Mouse (Mus musculus) duodenum, adult 2 months (tissue): Measurements from ENCODE around the gene Rnf166. TPM values are rescaled to one million over a fixed set of nuclear protein-coding genes. Genes with fewer than 3 reads are reported as not detected.

Experiments
- polyA plus RNA-seq: library from polyadenylated mRNA; depleted of rRNA; stranded (reverse); fragments of >200 nt; gene quantifications from 2 replicates; pipeline ENCODE4 v1.2.3, GENCODE M21; 2012; ENCODE audit warnings: low replicate concordance; rRNA removed

Gene Rnf166
- 46.6 and 51.2 TPM in 2 replicates for polyA plus RNA-seq

DNA sequence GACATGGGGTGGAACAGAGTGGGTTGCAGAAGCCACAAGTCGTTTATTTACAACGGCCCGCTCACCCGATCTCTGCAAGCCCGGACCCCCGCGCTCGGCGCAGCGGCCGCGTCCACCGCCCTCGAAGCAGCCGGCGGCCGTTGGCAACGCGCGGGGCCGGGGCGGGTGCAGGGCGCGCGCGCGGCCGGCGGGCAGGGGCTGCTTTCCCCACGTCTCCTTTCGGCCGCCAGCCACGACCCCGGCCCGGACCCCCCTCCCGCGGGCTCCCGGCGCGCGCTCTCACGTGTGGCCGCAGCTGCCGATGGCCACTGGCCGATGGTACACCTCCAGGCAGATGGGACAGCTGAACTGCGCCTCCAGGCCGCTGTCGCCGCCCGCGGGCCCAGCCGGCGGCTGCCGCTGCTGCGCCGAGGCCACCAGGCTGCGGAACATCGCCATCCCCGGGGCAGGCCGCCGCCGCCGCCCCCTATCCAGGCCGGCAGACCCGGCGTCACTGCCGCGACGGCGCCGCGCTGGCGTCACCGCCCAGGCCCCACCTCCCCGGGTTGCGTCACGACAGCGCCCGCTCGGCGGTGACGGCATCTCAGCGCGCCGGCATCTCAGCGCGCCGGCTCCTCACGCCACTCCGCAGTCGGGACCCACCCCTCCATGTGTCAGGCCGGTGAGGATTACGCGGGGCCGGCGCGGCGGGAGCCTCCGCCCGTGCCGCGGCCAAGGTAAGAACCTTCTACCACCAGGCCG is at the start of gene Rnf166, which contains the start of gene Ctu2:
Rnf166 (minus strand) TSS at position 485 of the 741 bp plus-strand sequence.
Ctu2 (plus strand) TSS at position 564 of the 741 bp plus-strand sequence.

GRCm38 (mm10) chr8:122460524-122461472 is 15.1 kb downstream of the Rnf166 start, which contains the start of gene Snai3:
Gene Snai3 (minus strand): TSS chr8:122460733.

GRCm38 (mm10) chr8:122443262-122444006 is 32.4 kb downstream of the Rnf166 start, which contains the start of gene Mvd:
Gene Mvd (minus strand): TSS chr8:122443422.

DNA sequence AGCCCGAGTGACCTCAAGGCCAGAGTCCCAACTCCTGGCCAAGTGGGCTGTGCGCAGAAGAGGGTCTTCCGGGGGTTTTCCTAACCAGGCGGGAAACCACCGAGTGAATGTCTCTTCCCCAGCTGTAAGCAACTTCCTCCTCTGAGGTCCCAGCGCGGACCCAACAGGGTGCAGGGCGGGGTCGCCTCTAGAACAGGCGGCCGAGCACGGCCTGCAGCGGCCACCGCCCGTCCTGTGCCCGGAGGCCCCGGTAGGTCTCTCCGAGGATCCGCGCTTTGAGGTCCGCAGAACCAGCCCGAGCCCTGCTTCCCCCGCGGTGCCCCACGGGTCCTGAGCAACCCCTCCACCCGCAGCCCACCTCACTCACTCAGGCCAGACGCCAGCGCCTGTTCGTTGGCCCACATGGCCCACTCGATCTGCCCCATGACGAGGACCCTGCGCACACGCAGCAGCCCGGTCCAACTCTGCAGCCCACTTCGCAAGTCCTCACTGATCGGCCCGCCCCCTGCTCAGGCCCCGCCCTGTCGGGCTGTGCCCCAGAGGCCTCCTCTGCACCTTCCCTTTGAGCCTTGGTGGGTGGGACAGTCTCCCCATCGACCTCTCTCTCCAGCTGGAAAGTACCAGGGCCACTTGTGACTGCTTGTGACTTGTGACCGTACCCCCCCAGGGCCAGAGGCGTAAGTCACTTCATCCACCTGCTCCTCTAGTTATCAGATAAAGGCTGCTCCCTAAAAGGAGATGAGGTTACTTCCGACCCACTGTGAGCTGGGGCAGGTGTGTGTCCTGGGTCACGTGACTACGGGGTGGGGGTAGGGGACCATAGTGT is 43.2 kb downstream of the Rnf166 start, which contains the start of gene Cyba:
Cyba (minus strand) TSS at position 488 of the 826 bp plus-strand sequence.

DNA sequence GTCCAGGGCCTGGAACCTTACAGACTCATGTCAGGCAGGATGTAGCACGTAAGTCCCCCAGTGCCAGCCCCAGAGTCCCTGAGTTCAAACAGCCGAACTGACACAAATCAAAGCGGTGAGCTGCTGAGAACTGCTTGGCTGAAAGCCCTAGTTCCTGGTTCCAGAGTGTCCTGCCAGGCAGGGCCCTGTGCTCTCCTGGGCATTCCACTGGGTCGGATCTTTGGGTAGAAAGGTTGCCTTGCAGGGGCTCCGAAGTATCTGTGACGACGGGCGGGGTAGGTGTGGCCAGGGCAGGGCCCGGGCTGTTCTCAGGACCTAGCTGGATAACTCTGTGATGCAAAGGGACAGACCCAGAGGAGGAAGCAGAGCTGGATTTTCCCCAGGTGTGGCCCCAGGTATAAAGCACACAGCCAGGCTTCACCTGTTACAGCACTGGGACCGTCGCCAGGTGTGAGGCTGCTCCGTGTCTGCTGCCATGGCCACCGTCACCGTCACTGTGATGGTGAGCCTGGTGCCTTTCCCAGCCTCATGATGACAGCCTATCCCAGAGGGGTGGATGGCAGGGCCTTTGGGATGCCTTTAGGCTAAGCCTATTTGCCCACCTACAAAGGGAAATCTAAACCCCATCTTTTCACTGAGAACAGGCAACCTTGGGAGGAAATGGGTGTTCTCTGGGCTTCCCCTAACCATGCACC is 54.3 kb downstream of the Rnf166 start, which contains the start of gene Il17c:
Il17c (plus strand) TSS at position 645 of the 695 bp plus-strand sequence.

Other genes with a start within 250 kb of the Rnf166 start
- gene Zfpm1, start 193.9 kb downstream of the Rnf166 start, polyA plus RNA-seq, result 212 and 254 TPM in 2 replicates
- not detected in 2 replicates for gene Trhr2, start 115.3 kb downstream of the Rnf166 start, polyA plus RNA-seq
- 21.8 and 28.0 TPM in 2 replicates for gene Zc3h18, start 99.5 kb downstream of the Rnf166 start, polyA plus RNA-seq
- 0.27 TPM in 1 of 2 replicates, not detected in the other for gene Il17c, start 54.0 kb downstream of the Rnf166 start, polyA plus RNA-seq
- 176 and 337 TPM in 2 replicates for gene Cyba, start 43.1 kb downstream of the Rnf166 start, polyA plus RNA-seq
- gene Mvd, start 32.6 kb downstream of the Rnf166 start, polyA plus RNA-seq, result 24.1 and 33.2 TPM in 2 replicates
- gene Snai3, start 15.3 kb downstream of the Rnf166 start, polyA plus RNA-seq, result 2.4 and 3.5 TPM in 2 replicates
- gene Ctu2, start 79 bp upstream of the Rnf166 start, polyA plus RNA-seq, result 30.8 and 32.0 TPM in 2 replicates
- 22.7 and 28.7 TPM in 2 replicates for gene Piezo1, start 75.3 kb upstream of the Rnf166 start, polyA plus RNA-seq
- gene Cdt1, start 92.0 kb upstream of the Rnf166 start, polyA plus RNA-seq, result 47.8 and 130 TPM in 2 replicates
- 696 and 873 TPM in 2 replicates for gene Aprt, start 100.8 kb upstream of the Rnf166 start, polyA plus RNA-seq
- gene Galns, start 135.4 kb upstream of the Rnf166 start, polyA plus RNA-seq, result 13.8 and 23.3 TPM in 2 replicates
- gene Trappc2l, start 135.6 kb upstream of the Rnf166 start, polyA plus RNA-seq, result 150 and 176 TPM in 2 replicates
- gene Pabpn1l, start 146.7 kb upstream of the Rnf166 start, polyA plus RNA-seq, result 0.21 TPM in 1 of 2 replicates, not detected in the other
- 8.3 and 9.0 TPM in 2 replicates for gene Cbfa2t3, start 223.0 kb upstream of the Rnf166 start, polyA plus RNA-seq